Comparison of ENCODE assay signal across 8 mouse cellular contexts in genomic region chr8:105964506-105965265, GRCm38 (mm10). TPM values are rescaled to one million over a fixed set of nuclear protein-coding genes. Genes with fewer than 3 reads are reported as not detected.
DNase-seq lines count a peak whose midpoint lies in the region; ATAC-seq lines count a peak whose summit lies in the region.

No protein-coding gene starts in this region.

- peak overlapping the region; percentile 96 for H3K4me3 ChIP-seq in lung, embryonic 15.5 days
- H3K4me3 ChIP-seq in forebrain, embryonic 13.5 days: peak overlapping the region; percentile 59
- peak overlapping the region; percentile 82 for H3K4me3 ChIP-seq in limb, embryonic 12.5 days (replicated peaks)
- peak overlapping the region; percentile 79 for H3K4me3 ChIP-seq in stomach, embryonic 14.5 days (ENCODE audit: low read depth, low read length)

- peak overlapping the region; percentile 93 for H3K9ac ChIP-seq in lung, embryonic 15.5 days
- 0 out of 2 replicates have a peak overlapping the region, but pooled peaks have one; percentile 68 for H3K9ac ChIP-seq in forebrain, embryonic 13.5 days
- H3K9ac ChIP-seq in limb, embryonic 12.5 days (replicated peaks): peak overlapping the region; percentile 89
- peak overlapping the region; percentile 67 for H3K9ac ChIP-seq in stomach, embryonic 14.5 days (replicated peaks; ENCODE audit: low read depth, low read length)

- H3K27ac ChIP-seq in lung, embryonic 15.5 days: no peak overlapping the region
- H3K27ac ChIP-seq in forebrain, embryonic 13.5 days: no peak overlapping the region
- peak overlapping the region; percentile 84; the same call in 1 of the 2 replicates for H3K27ac ChIP-seq in limb, embryonic 12.5 days
- H3K27ac ChIP-seq in stomach, embryonic 14.5 days (ENCODE audit: low read length): no peak overlapping the region

- DNase-seq in lung, postnatal 14 days: no peak
- DNase-seq in cerebellum, adult 9-11 months: no peak
- no peak for DNase-seq in spleen, adult 12 weeks (ENCODE audit: low spot score)
- DNase-seq in retina, embryonic 14.5 days (ENCODE audit: low spot score): no peak

- peaks cover 32% of the 10 kb centered on the region for H3K4me1 ChIP-seq in lung, embryonic 15.5 days
- H3K4me1 ChIP-seq in forebrain, embryonic 13.5 days: peaks cover 12% of the 10 kb centered on the region; the same call in 1 of the 2 replicates
- peaks cover 28% of the 10 kb centered on the region for H3K4me1 ChIP-seq in limb, embryonic 12.5 days (replicated peaks)
- peaks cover 16% of the 10 kb centered on the region for H3K4me1 ChIP-seq in stomach, embryonic 14.5 days (ENCODE audit: control insufficient read depth, insufficient read depth, low read length)

- H3K9me3 ChIP-seq in lung, embryonic 15.5 days: no peaks in the 10 kb centered on the region
- no peaks in the 10 kb centered on the region for H3K9me3 ChIP-seq in forebrain, embryonic 13.5 days (replicated peaks)
- no peaks in the 10 kb centered on the region for H3K9me3 ChIP-seq in limb, embryonic 12.5 days
- no peaks in the 10 kb centered on the region for H3K9me3 ChIP-seq in stomach, embryonic 14.5 days (ENCODE audit: control insufficient read depth, low read depth, low read length)

- peak overlapping the region; percentile 71 for H3K4me2 ChIP-seq in lung, embryonic 15.5 days
- H3K4me2 ChIP-seq in forebrain, embryonic 13.5 days: peak overlapping the region; percentile 78
- peak overlapping the region; percentile 73 for H3K4me2 ChIP-seq in limb, embryonic 12.5 days
- H3K4me2 ChIP-seq in stomach, embryonic 14.5 days (replicated peaks; ENCODE audit: low read depth, low read length): peak overlapping the region; percentile 71

- no peaks in the 10 kb centered on the region for H3K27me3 ChIP-seq in lung, embryonic 15.5 days
- H3K27me3 ChIP-seq in forebrain, embryonic 13.5 days: peaks cover 46% of the 10 kb centered on the region
- H3K27me3 ChIP-seq in limb, embryonic 12.5 days: no peaks in the 10 kb centered on the region
- H3K27me3 ChIP-seq in stomach, embryonic 14.5 days (ENCODE audit: control insufficient read depth, insufficient read depth, low read length): no peaks in the 10 kb centered on the region

- WGBS in lung, embryonic 15.5 days: 42% methylated on average over 12 of the region's 12 CpGs
- 79% methylated on average over 12 of the region's 12 CpGs for WGBS in forebrain, embryonic 13.5 days
- WGBS in limb, embryonic 12.5 days: 53% methylated on average over 12 of the region's 12 CpGs
- WGBS in stomach, embryonic 14.5 days: 53% methylated on average over 12 of the region's 12 CpGs

- ATAC-seq in lung, embryonic 15.5 days (ENCODE audit: borderline replicate concordance, extremely low read depth, low FRiP score, low TSS enrichment): no peak
- no peak for ATAC-seq in forebrain, embryonic 13.5 days
- no peak for ATAC-seq in limb, embryonic 12.5 days (ENCODE audit: insufficient number of reproducible peaks, insufficient read depth, low FRiP score, low TSS enrichment, low read depth)
- no peak for ATAC-seq in stomach, embryonic 14.5 days (ENCODE audit: insufficient number of reproducible peaks, insufficient read depth, low FRiP score, low read depth)

- H3K36me3 ChIP-seq in lung, embryonic 15.5 days: 0 out of 2 replicates have a peak, but pooled peaks cover 6% of the 10 kb centered on the region
- no peaks in the 10 kb centered on the region for H3K36me3 ChIP-seq in forebrain, embryonic 13.5 days (ENCODE audit: poor library complexity, severe bottlenecking)
- peaks cover 10% of the 10 kb centered on the region for H3K36me3 ChIP-seq in limb, embryonic 12.5 days
- peaks cover 5% of the 10 kb centered on the region; the same call in 1 of the 2 replicates for H3K36me3 ChIP-seq in stomach, embryonic 14.5 days (ENCODE audit: control insufficient read depth, insufficient read depth, low read length)

RNA-seq across cellular contexts. Expression of gene Slc12a4, which starts 1.2 kb away (rescaled TPM):
- polyA plus RNA-seq in lung, embryonic 15.5 days (2015; fragmentation: Nextera tagmentation; extraction: Ambion mirVana): 37.1 and 37.7 TPM in 2 replicates
- polyA plus RNA-seq in forebrain, embryonic 13.5 days (2015; fragmentation: Nextera tagmentation; extraction: Ambion mirVana): 6.3 and 7.1 TPM in 2 replicates
- 35.5 and 42.8 TPM in 2 replicates for polyA plus RNA-seq in limb, embryonic 12.5 days (2016; fragmentation: Nextera tagmentation; extraction: Ambion mirVana)
- 38.1 and 39.3 TPM in 2 replicates for polyA plus RNA-seq in stomach, embryonic 14.5 days (2014; fragmentation: Nextera tagmentation; extraction: Ambion mirVana)

RNA-seq across cellular contexts. Expression of gene Dpep3, which starts 14.5 kb away (rescaled TPM):
- not detected in 2 replicates for polyA plus RNA-seq in lung, embryonic 15.5 days (2015; fragmentation: Nextera tagmentation; extraction: Ambion mirVana)
- polyA plus RNA-seq in forebrain, embryonic 13.5 days (2015; fragmentation: Nextera tagmentation; extraction: Ambion mirVana): not detected in 2 replicates
- polyA plus RNA-seq in limb, embryonic 12.5 days (2016; fragmentation: Nextera tagmentation; extraction: Ambion mirVana): not detected in 2 replicates
- not detected in 2 replicates for polyA plus RNA-seq in stomach, embryonic 14.5 days (2014; fragmentation: Nextera tagmentation; extraction: Ambion mirVana)

RNA-seq across cellular contexts. Expression of gene Lcat, which starts 21.5 kb away (rescaled TPM):
- 1.2 and 1.9 TPM in 2 replicates for polyA plus RNA-seq in lung, embryonic 15.5 days (2015; fragmentation: Nextera tagmentation; extraction: Ambion mirVana)
- 0.61 and 0.69 TPM in 2 replicates for polyA plus RNA-seq in forebrain, embryonic 13.5 days (2015; fragmentation: Nextera tagmentation; extraction: Ambion mirVana)
- 2.2 and 2.3 TPM in 2 replicates for polyA plus RNA-seq in limb, embryonic 12.5 days (2016; fragmentation: Nextera tagmentation; extraction: Ambion mirVana)
- 1.6 and 2.1 TPM in 2 replicates for polyA plus RNA-seq in stomach, embryonic 14.5 days (2014; fragmentation: Nextera tagmentation; extraction: Ambion mirVana)

RNA-seq across cellular contexts. Expression of gene Psmb10, which starts 26.4 kb away (rescaled TPM):
- 43.9 and 51.7 TPM in 2 replicates for polyA plus RNA-seq in lung, embryonic 15.5 days (2015; fragmentation: Nextera tagmentation; extraction: Ambion mirVana)
- 29.0 and 29.1 TPM in 2 replicates for polyA plus RNA-seq in forebrain, embryonic 13.5 days (2015; fragmentation: Nextera tagmentation; extraction: Ambion mirVana)
- polyA plus RNA-seq in limb, embryonic 12.5 days (2016; fragmentation: Nextera tagmentation; extraction: Ambion mirVana): 24.1 and 26.9 TPM in 2 replicates
- polyA plus RNA-seq in stomach, embryonic 14.5 days (2014; fragmentation: Nextera tagmentation; extraction: Ambion mirVana): 40.0 and 42.6 TPM in 2 replicates

RNA-seq across cellular contexts. Expression of gene Dus2, which starts 26.5 kb away (rescaled TPM):
- polyA plus RNA-seq in lung, embryonic 15.5 days (2015; fragmentation: Nextera tagmentation; extraction: Ambion mirVana): 19.9 and 20.9 TPM in 2 replicates
- polyA plus RNA-seq in forebrain, embryonic 13.5 days (2015; fragmentation: Nextera tagmentation; extraction: Ambion mirVana): 19.0 and 20.6 TPM in 2 replicates
- polyA plus RNA-seq in limb, embryonic 12.5 days (2016; fragmentation: Nextera tagmentation; extraction: Ambion mirVana): 23.8 and 24.4 TPM in 2 replicates
- 22.8 and 23.6 TPM in 2 replicates for polyA plus RNA-seq in stomach, embryonic 14.5 days (2014; fragmentation: Nextera tagmentation; extraction: Ambion mirVana)
